Mouse (Mus musculus) myocyte (in vitro differentiated cells): Measurements from ENCODE around the gene Ccdc38.

Source experiments
- MAX ChIP-seq: IDR thresholded peaks from one replicate; pipeline ENCODE4 v1.6.1; 2011; ENCODE audit warnings: low read depth, mild to moderate bottlenecking, control low read depth
- MYOD1 ChIP-seq, 3 experiments: IDR thresholded peaks; one replicate each; pipeline ENCODE4 v1.6.1; 2011; ENCODE audit warnings: control low read depth in 2 of 3, low read depth in 2 of 3, mild to moderate bottlenecking in 2 of 3, moderate library complexity in 1 of 3; ENCODE audit not compliant: insufficient read length in 2 of 3, control insufficient read depth in 1 of 3
- MYOG ChIP-seq, 3 experiments: IDR thresholded peaks; one replicate each; pipeline ENCODE4 v1.6.1; 2011; ENCODE audit warnings: control low read depth in 2 of 3, low read depth in 2 of 3, mild to moderate bottlenecking in 2 of 3; ENCODE audit not compliant: insufficient read length in 2 of 3, control insufficient read depth in 1 of 3, insufficient read depth in 1 of 3
- POLR2A ChIP-seq: IDR thresholded peaks from one replicate; pipeline ENCODE4 v1.6.1; 2011; ENCODE audit warnings: low read depth, mild to moderate bottlenecking, control low read depth, moderate library complexity; ENCODE audit not compliant: insufficient read length
- POLR2AphosphoS2 ChIP-seq: IDR thresholded peaks from one replicate; pipeline ENCODE4 v1.6.1; 2011; ENCODE audit warnings: low read depth, control low read depth; ENCODE audit not compliant: insufficient read length
- USF1 ChIP-seq: IDR thresholded peaks from one replicate; pipeline ENCODE4 v1.6.1; 2011; ENCODE audit warnings: low read depth, mild to moderate bottlenecking, control low read depth, moderate library complexity

GRCm38 (mm10) chr10:93559786-93560185 lies 19.4 kb downstream of the Ccdc38 start:
- TF ChIP-seq MAX, result no peak
- no peak for TF ChIP-seq POLR2A
- TF ChIP-seq POLR2AphosphoS2, result no peak
- no peak for TF ChIP-seq MYOD1 (IDR thresholded peaks at IDR 0.05; ENCODE audit: control insufficient read depth in 1 of 3, insufficient read length in 2 of 3, low read depth in 2 of 3)
- no peak for TF ChIP-seq USF1
- TF ChIP-seq MYOG (IDR thresholded peaks at IDR 0.05; ENCODE audit: control insufficient read depth in 1 of 3, insufficient read depth in 1 of 3, insufficient read length in 2 of 3, low read depth in 2 of 3), result no peak
